ENCODE assay signal across 9 mouse cellular contexts in the genomic region with DNA sequence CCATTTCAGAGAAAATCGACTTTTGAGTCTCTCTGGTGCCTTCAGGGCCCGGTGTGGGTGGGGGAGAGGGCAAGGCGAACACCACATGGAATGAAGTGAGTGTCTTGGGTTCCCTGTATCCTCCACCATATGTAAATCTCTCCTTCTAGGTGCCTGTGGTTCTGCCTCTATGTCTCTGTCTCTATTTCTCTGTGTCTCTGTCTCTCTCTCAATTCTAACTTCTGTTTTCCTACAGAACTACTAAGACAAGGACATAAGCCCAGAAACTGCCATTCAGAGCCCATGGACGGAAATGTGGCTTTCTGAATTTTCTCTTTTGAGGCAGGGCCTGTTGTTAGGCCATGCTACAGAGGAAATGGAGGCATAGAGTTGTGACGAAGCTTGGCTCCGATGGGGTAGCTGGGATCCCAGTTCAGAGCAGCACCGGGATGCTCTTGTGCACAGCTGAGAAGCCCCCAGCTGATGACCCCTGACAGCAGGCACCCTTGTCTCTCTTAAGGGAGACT.
DNase-seq lines count a peak whose midpoint lies in the region; ATAC-seq lines count a peak whose summit lies in the region.
"Had no signal": no experiment of that assay in that cellular context is flagged by ENCODE, and none has a peak within 500 bp of the region (broad histone marks: within the 10 kb centered on the region; RNA-seq: fewer than 3 reads in every experiment).

No protein-coding gene starts in this region.

- peak overlapping the region; percentile 60 for H3K4me3 ChIP-seq in heart, embryonic 16.5 days (ENCODE audit: low read length)
- peak overlapping the region; percentile 39 for H3K4me3 ChIP-seq in hindbrain, embryonic 13.5 days
- peak overlapping the region; percentile 36 for H3K4me3 ChIP-seq in midbrain, embryonic 11.5 days (ENCODE audit: low read depth, low read length)

- no peaks in the 10 kb centered on the region for H3K9me3 ChIP-seq in heart, embryonic 16.5 days (replicated peaks; ENCODE audit: control insufficient read depth, low read length)
- H3K9me3 ChIP-seq in hindbrain, embryonic 13.5 days = no peaks in the 10 kb centered on the region
- no peaks in the 10 kb centered on the region for H3K9me3 ChIP-seq in midbrain, embryonic 11.5 days (ENCODE audit: control insufficient read depth, low read length)

- 0 out of 2 replicates have a peak, but pooled peaks cover 3% of the 10 kb centered on the region for H3K4me1 ChIP-seq in heart, embryonic 16.5 days (ENCODE audit: control insufficient read depth, insufficient read depth, low read length)
- H3K4me1 ChIP-seq in hindbrain, embryonic 13.5 days (replicated peaks) = peaks cover 19% of the 10 kb centered on the region
- H3K4me1 ChIP-seq in midbrain, embryonic 11.5 days (ENCODE audit: control insufficient read depth, insufficient read depth, low read length) = peaks cover 23% of the 10 kb centered on the region

- intact Hi-C loops in heart, postnatal 25 days (cut with DNase I) = no loop called here
- intact Hi-C loops in gastrocnemius, postnatal 36 days (cut with DNase I) = no loop called here

- ATAC-seq in heart, embryonic 16.5 days (replicated peaks; ENCODE audit: extremely low read depth, insufficient read depth, low FRiP score) = no peak
- ATAC-seq in activated CD4-positive, CD25-positive, alpha-beta regulatory T cell, adult 4 months = peak; percentile 11
- no peak for ATAC-seq in hindbrain, embryonic 13.5 days (ENCODE audit: low FRiP score)
- ATAC-seq in midbrain, embryonic 11.5 days (ENCODE audit: low FRiP score) = peak; percentile 17; the same call in 1 of the 2 replicates

- H3K36me3 ChIP-seq in heart, embryonic 16.5 days (ENCODE audit: control insufficient read depth, insufficient read depth) = no peaks in the 10 kb centered on the region
- H3K36me3 ChIP-seq in hindbrain, embryonic 13.5 days = no peaks in the 10 kb centered on the region
- no peaks in the 10 kb centered on the region for H3K36me3 ChIP-seq in midbrain, embryonic 11.5 days (ENCODE audit: control insufficient read depth, insufficient read depth, low read length)

- no peaks in the 10 kb centered on the region for H3K27me3 ChIP-seq in heart, embryonic 16.5 days (ENCODE audit: control insufficient read depth, insufficient read depth, low read length)
- peaks cover 76% of the 10 kb centered on the region for H3K27me3 ChIP-seq in hindbrain, embryonic 13.5 days
- H3K27me3 ChIP-seq in midbrain, embryonic 11.5 days (ENCODE audit: control insufficient read depth, insufficient read depth, low read length) = no peaks in the 10 kb centered on the region

- no peak overlapping the region; the same call in 1 of the 2 replicates for H3K9ac ChIP-seq in heart, embryonic 16.5 days (ENCODE audit: low read length)
- peak overlapping the region; percentile 66 for H3K9ac ChIP-seq in hindbrain, embryonic 13.5 days
- H3K9ac ChIP-seq in midbrain, embryonic 11.5 days (ENCODE audit: low read length) = peak overlapping the region; percentile 54

- H3K27ac ChIP-seq in heart, embryonic 16.5 days (ENCODE audit: low read length) = peak overlapping the region; percentile 29; the same call in 1 of the 2 replicates
- no peak overlapping the region for H3K27ac ChIP-seq in hindbrain, embryonic 13.5 days
- no peak overlapping the region for H3K27ac ChIP-seq in midbrain, embryonic 11.5 days (ENCODE audit: low read depth, low read length)

- no peak for DNase-seq in heart, postnatal 25 days (ENCODE audit: low spot score)
- peak; percentile 91 for DNase-seq in midbrain, embryonic 11.5 days (ENCODE audit: low spot score, missing footprints)
- no peak for DNase-seq in gastrocnemius, postnatal 36 days
- DNase-seq in spleen, adult 12 weeks (ENCODE audit: low spot score) = no peak
- DNase-seq in natural killer cell, adult 2 months (ENCODE audit: low spot score in 2 of 2) = no peak
- DNase-seq: cerebellum, adult 11 months had no signal

- 51% methylated on average over 7 of the region's 7 CpGs for WGBS in heart, embryonic 16.5 days
- 30% methylated on average over 7 of the region's 7 CpGs for WGBS in hindbrain, embryonic 13.5 days
- WGBS in midbrain, embryonic 11.5 days = 31% methylated on average over 7 of the region's 7 CpGs

- peak overlapping the region; percentile 81 for H3K4me2 ChIP-seq in heart, embryonic 16.5 days (ENCODE audit: low read depth, low read length)
- peak overlapping the region; percentile 71 for H3K4me2 ChIP-seq in hindbrain, embryonic 13.5 days
- peak overlapping the region; percentile 79 for H3K4me2 ChIP-seq in midbrain, embryonic 11.5 days

Comparison
In these comparisons a context has a peak if more than half of its experiments do, and no peak if none do; other contexts are left out.
1. ATAC-seq: peak in activated CD4-positive, CD25-positive, alpha-beta regulatory T cell, adult 4 months (single experiment) and midbrain, embryonic 11.5 days (single experiment); none in heart, embryonic 16.5 days (single experiment) and hindbrain, embryonic 13.5 days (single experiment).
2. Peak in every context shown above with its lines, with median percentiles within 50 percentile points of each other: H3K4me2 ChIP-seq and H3K4me3 ChIP-seq.